Mouse (Mus musculus) kidney, adult 2 months (tissue): ENCODE results near the gene Gm45799.

Experiments used
- CTCF ChIP-seq: fragments of 200-500 bp; conservative IDR thresholded peaks from 2 replicates; pipeline ENCODE4 v1.5.1; 2011; ENCODE audit warnings: low read depth, mild to moderate bottlenecking, control low read depth, low read length, moderate library complexity, mixed read lengths; ENCODE audit not compliant: insufficient read depth, insufficient read length
- POLR2A ChIP-seq: fragments of 200-500 bp; IDR thresholded peaks from one replicate; pipeline ENCODE4 v1.6.1; 2011; ENCODE audit warnings: low read depth, low read length, control low read depth

DNA sequence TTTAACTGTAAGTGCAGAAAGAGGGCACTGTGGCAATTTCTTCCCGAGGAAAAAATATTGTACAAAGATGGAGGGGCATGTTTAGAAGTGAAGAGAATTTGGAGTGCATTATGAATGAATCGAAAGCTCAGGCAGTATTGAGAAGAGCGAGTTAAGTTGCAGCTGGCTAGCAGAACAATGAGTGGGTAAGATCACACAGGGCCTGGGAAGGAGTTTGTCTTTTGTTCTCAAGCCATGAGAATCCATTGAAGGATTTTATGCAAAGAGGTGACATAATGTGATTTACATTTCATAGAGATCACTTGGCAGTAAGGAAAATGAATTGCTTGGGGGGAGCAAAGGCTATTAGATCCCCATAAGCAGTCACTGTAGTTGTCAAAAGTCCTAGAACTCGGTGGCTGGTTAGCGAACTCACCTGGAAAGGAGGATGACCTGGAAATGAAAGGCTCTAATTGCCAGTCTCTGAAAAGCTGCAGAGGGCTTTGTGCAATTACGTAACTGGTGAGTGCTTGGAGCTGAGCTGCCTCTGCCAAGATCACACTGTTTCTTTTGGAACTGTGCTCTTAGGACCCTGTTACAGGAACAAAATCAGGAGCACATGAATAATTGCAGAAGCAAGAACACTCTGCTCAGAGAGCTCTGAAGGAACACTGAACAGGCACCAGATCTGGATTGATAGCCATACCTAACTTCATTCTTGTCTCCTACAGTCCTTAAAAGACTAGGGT, 88.5 kb downstream of the Gm45799 start:
- no peak for TF ChIP-seq POLR2A
- TF ChIP-seq CTCF, result no peak
